Mouse (Mus musculus): ENCODE data around the gene Zfp811.

Gene Zfp811

DNA sequence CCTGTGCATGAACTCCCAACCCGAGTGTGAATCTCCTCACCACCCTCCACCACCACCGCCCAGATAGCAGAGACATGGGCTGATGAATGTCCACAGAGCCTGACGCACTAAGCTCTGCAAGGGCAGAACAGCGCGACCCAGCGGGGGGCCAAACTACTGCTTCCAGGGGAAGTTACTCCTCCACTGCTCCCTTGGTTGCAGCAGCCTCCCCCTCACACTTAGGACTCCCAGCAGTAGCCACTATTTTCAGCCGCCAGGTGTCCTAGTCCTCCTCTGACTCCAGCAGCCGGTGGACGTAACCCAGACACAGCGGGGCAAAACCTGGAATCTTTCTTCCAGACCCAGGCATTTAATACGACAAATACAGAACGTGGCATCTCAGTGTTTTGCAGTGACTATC is 56.1 kb downstream of the Zfp811 start:
- DNase-seq (ENCODE audit: low read depth, low spot score): no peak

DNA sequence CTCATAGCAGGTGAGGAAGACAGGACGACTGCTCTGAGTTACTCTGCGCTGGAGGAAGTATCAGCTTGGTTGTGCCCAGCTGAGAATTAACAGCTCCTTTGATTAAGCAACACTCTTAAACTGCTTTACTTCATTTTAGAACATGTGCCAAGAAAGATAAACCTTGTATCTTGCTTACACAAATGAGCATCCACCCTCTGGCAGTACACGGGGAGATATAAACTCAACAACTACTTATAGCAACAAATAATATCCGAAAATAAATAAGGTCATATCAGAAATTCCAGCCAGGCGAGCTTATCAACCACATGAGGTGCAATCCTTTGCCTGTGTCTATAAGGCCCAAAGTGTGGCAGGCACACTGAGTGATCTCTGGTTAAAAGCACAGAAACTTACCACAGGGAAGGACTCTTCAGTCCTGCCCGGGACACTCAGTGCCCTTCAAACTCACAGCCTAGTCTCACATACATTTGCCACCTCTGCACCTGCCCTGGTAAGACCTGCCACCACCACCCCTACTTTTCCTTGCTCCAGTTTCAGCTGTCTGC is 56.8 kb downstream of the Zfp811 start:
- DNase-seq (ENCODE audit: low read depth, low spot score): no peak

DNA sequence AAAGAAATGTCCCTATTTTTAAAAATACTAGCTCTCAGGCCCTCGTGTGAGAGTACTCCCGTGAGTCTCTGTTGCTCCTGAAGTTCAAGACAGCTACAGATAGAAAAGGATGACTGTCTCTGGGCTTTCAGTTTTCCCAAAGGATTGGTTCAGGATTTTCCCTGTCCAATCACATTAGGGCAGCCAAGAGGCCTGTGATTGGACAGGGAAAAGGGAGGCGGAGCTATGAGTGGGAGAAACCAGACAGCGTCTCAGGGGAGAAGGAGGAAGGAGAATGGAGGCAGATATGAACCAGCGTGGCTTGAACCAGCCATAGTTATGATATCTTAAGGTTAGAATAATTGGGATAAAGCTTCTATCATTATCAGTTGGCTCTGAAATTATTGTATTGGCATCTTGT is 59.1 kb downstream of the Zfp811 start:
- DNase-seq (ENCODE audit: low read depth, low spot score): no peak
